Mouse (Mus musculus) heart, adult 2 months (tissue): ENCODE results near the gene Fam20c. TPM values are rescaled to one million over a fixed set of nuclear protein-coding genes. Genes with fewer than 3 reads are reported as not detected.

Experiments used
- DNase-seq, 2 experiments: peaks; one replicate each; pipeline ENCODE4 v3.0.0; 2021
- H3K27ac ChIP-seq: fragments of 200-600 bp; 2 replicates; pipeline ENCODE4 v1.8.1; 2022
- H3K27me3 ChIP-seq: fragments of 200-500 bp; 2 replicates; pipeline ENCODE4 v1.6.1; 2012; ENCODE audit warnings: mild to moderate bottlenecking, low read length, inconsistent platforms, mixed read lengths; ENCODE audit not compliant: control insufficient read depth, insufficient read depth
- H3K36me3 ChIP-seq: fragments of 200-500 bp; 2 replicates; pipeline ENCODE4 v1.6.1; 2012; ENCODE audit warnings: low read length, inconsistent platforms; ENCODE audit not compliant: control insufficient read depth, insufficient read depth
- H3K4me1 ChIP-seq: fragments of 200-500 bp; 2 replicates; pipeline ENCODE4 v1.6.1; 2011; ENCODE audit warnings: low read length; ENCODE audit not compliant: control insufficient read depth, insufficient read depth
- H3K4me3 ChIP-seq: fragments of 200-600 bp; 2 replicates; pipeline ENCODE4 v1.8.1; 2022
- H3K79me2 ChIP-seq: fragments of 200-500 bp; replicated peaks from 2 replicates; pipeline ENCODE4 v1.6.1; 2012; ENCODE audit warnings: mild to moderate bottlenecking, inconsistent platforms, low read length, moderate library complexity, mixed read lengths; ENCODE audit not compliant: control insufficient read depth, insufficient read depth
- H3K9ac ChIP-seq: fragments of 200-500 bp; 2 replicates; pipeline ENCODE4 v1.6.1; 2012; ENCODE audit warnings: low read depth, mild to moderate bottlenecking, control low read depth, inconsistent platforms, low read length, mixed read lengths
- CTCF ChIP-seq: fragments of 200-600 bp; IDR thresholded peaks from 2 replicates; pipeline ENCODE4 v1.8.1; 2022; ENCODE audit warnings: antibody characterized with exemption, mild to moderate bottlenecking, moderate library complexity
- EP300 ChIP-seq: fragments of 200-500 bp; IDR thresholded peaks from 2 replicates; pipeline ENCODE4 v1.6.1; 2011; ENCODE audit warnings: low read depth, low read length, control low read depth; ENCODE audit not compliant: insufficient read depth
- POLR2A ChIP-seq: fragments of 200-500 bp; IDR thresholded peaks from 2 replicates; pipeline ENCODE4 v1.6.1; 2011; ENCODE audit warnings: mild to moderate bottlenecking, low read depth, low read length, control low read depth; ENCODE audit not compliant: insufficient read depth
- WGBS: fragments of 180-500 bp; shearing (Covaris S2); methylation state at CpG from one replicate; pipeline ENCODE4 v1.1.7; 2018; 5-methylcytosine and 5-hydroxymethylcytosine counted together
- intact Hi-C: fragments of 180-260 bp; cut with DNase I; formaldehyde crosslinking; loops from one replicate; pipeline ENCODE4 v1.15.1; 2025
- polyA plus RNA-seq: library from polyadenylated mRNA; depleted of rRNA; stranded (reverse); fragments of >200 nt; gene quantifications from 2 replicates; pipeline ENCODE4 v1.2.3, GENCODE M21; 2012
- total RNA-seq, 2 experiments: library from RNA; stranded (reverse); gene quantifications; 2 replicates each; pipeline ENCODE4 v1.2.3; 2021

The Fam20c gene
- total and polyA plus RNA-seq, 3 experiments: 10.0 to 14.7 (median 11.3) TPM

GRCm38 (mm10) chr5:138782697-138783096, 28.4 kb downstream of the Fam20c start:
- no peak for DNase-seq
- WGBS: 87% methylated on average over 1 of the region's 1 CpGs
- Histone ChIP-seq H3K4me1 (no peaks in the 10 kb centered on the region), H3K79me2 (no peaks in the 10 kb centered on the region), H3K4me3 (no peak overlapping the region), H3K36me3 (no peaks in the 10 kb centered on the region), H3K27ac (no peak overlapping the region), H3K9ac (no peak overlapping the region), H3K27me3 (no peaks in the 10 kb centered on the region)
- intact Hi-C loops: no loop called here
- TF ChIP-seq CTCF (no peak), EP300 (no peak), POLR2A (no peak)

DNA sequence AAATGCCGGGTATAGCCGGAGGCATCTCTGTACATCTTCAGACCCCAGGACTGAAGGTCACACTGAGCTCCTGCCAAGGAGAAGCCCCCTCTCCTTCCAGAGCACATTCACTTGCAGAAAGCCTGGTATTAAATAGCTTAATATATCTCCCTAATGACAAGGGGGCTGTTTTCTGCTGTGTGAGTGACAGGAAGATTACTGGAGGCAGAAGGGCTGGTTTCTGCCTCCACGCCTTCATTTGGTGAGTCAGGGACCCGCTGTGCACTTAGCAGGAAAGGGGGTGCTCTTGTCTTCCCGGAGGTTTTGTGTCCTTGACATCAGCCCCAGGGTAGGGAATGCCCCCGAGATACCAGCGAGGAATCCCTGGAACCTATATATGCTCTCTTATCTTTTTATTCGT, 28.9 kb downstream of the Fam20c start:
- intact Hi-C loops: no loop called here
- Histone ChIP-seq H3K4me1 (no peaks in the 10 kb centered on the region), H3K9ac (no peak overlapping the region), H3K27me3 (no peaks in the 10 kb centered on the region), H3K4me3 (no peak overlapping the region), H3K27ac (no peak overlapping the region), H3K36me3 (no peaks in the 10 kb centered on the region), H3K79me2 (no peaks in the 10 kb centered on the region)
- 63% methylated on average over 8 of the region's 8 CpGs for WGBS
- TF ChIP-seq EP300: no peak
- DNase-seq: no peak

GRCm38 (mm10) chr5:138785986-138786515, 31.7 kb downstream of the Fam20c start:
- no peak overlapping the region for H3K27ac ChIP-seq
- no peak for DNase-seq
- no peak overlapping the region for H3K9ac ChIP-seq
- WGBS: 89% methylated on average over 3 of the region's 3 CpGs
- no peak overlapping the region for H3K4me3 ChIP-seq
- H3K79me2 ChIP-seq: no peaks in the 10 kb centered on the region
- H3K36me3 ChIP-seq: no peaks in the 10 kb centered on the region
- TF ChIP-seq EP300: no peak
- TF ChIP-seq POLR2A: no peak
- TF ChIP-seq CTCF: no peak
- H3K27me3 ChIP-seq: no peaks in the 10 kb centered on the region
- intact Hi-C loops: no loop called here
- no peaks in the 10 kb centered on the region for H3K4me1 ChIP-seq

- H3K27me3 ChIP-seq: no peaks in the 10 kb centered on the region
- H3K27ac ChIP-seq: no peak overlapping the region
- no peak overlapping the region for H3K4me3 ChIP-seq
- DNase-seq: no peak
- TF ChIP-seq POLR2A (no peak), EP300 (no peak), CTCF (no peak)
- intact Hi-C loops: no loop called here
- no peak overlapping the region for H3K9ac ChIP-seq
- H3K79me2 ChIP-seq: no peaks in the 10 kb centered on the region
- 81% methylated on average over 7 of the region's 7 CpGs for WGBS
- H3K4me1 ChIP-seq: no peaks in the 10 kb centered on the region
- no peaks in the 10 kb centered on the region for H3K36me3 ChIP-seq
Measured at GRCm38 (mm10) chr5:138787648-138788047, 33.3 kb downstream of the Fam20c start.

- DNase-seq: no peak
- no peak overlapping the region for H3K9ac ChIP-seq
- H3K79me2 ChIP-seq: no peaks in the 10 kb centered on the region
- H3K27me3 ChIP-seq: no peaks in the 10 kb centered on the region
- WGBS: 62% methylated on average over 11 of the region's 11 CpGs
- intact Hi-C loops: no loop called here
- no peaks in the 10 kb centered on the region for H3K36me3 ChIP-seq
- H3K27ac ChIP-seq: no peak overlapping the region
- no peak overlapping the region for H3K4me3 ChIP-seq
- TF ChIP-seq POLR2A (no peak), CTCF (no peak), EP300 (no peak)
- no peaks in the 10 kb centered on the region for H3K4me1 ChIP-seq
Measured at GRCm38 (mm10) chr5:138788481-138789211, 34.3 kb downstream of the Fam20c start.

GRCm38 (mm10) chr5:138790954-138791480, 36.7 kb downstream of the Fam20c start:
- no peak overlapping the region for H3K27ac ChIP-seq
- H3K36me3 ChIP-seq: no peaks in the 10 kb centered on the region
- no peaks in the 10 kb centered on the region for H3K4me1 ChIP-seq
- H3K79me2 ChIP-seq: no peaks in the 10 kb centered on the region
- intact Hi-C loops: no loop called here
- H3K4me3 ChIP-seq: no peak overlapping the region
- DNase-seq: no peak
- no peaks in the 10 kb centered on the region for H3K27me3 ChIP-seq
- TF ChIP-seq EP300: no peak
- TF ChIP-seq POLR2A: no peak
- TF ChIP-seq CTCF: no peak
- H3K9ac ChIP-seq: no peak overlapping the region
- 80% methylated on average over 11 of the region's 11 CpGs for WGBS
